23 mouse cellular contexts compared by ENCODE assay signal in the genomic region with DNA sequence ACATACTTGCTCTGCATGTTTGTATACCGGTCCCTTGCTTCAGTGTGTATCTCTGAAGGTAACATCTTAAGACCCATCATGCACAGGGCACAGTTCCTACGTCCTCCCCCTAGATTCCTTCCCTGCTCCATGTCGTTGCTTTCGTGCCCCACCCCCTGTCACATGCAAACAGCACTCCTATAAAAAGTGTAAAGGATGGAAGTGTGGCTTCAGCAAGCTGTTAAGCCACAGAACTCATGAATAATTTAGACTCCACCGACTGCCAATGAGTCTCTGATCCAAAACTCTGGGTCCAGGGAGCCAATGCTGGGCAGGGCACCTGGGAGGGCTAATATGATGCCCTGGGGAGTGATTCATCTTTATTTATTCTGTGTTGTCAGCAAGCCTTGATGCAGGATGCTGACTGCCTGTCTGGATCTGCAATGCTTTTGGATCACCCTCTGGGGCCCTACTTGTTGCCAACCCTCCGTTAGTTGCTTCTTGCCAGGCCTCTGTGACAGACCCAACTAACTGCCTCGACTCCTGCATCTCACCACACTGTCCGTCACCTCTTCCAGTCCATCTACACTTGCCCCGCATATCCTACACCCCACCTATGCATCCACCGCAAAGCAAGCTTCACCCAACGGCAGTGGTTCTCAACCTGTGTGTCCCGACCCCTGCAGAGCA. TPM values are rescaled to one million over a fixed set of nuclear protein-coding genes. Genes with fewer than 3 reads are reported as not detected.
DNase-seq lines count a peak whose midpoint lies in the region; ATAC-seq lines count a peak whose summit lies in the region.
"Had no signal": no experiment of that assay in that cellular context is flagged by ENCODE, and none has a peak within 500 bp of the region (broad histone marks: within the 10 kb centered on the region; RNA-seq: fewer than 3 reads in every experiment).

No protein-coding gene starts in this region.

- 66% methylated on average over 12 of the region's 12 CpGs for WGBS in forebrain, embryonic 16.5 days
- 88% methylated on average over 12 of the region's 12 CpGs for WGBS in forebrain, embryonic 12.5 days
- WGBS in midbrain, embryonic 16.5 days: 77% methylated on average over 12 of the region's 12 CpGs
- WGBS in midbrain, embryonic 13.5 days: 77% methylated on average over 12 of the region's 12 CpGs

- intact Hi-C loops in left cerebral cortex, postnatal 14 days (cut with DNase I): no loop called here

- no peak overlapping the region for H3K4me3 ChIP-seq in forebrain, embryonic 16.5 days (replicated peaks; ENCODE audit: low read length)
- H3K4me3 ChIP-seq in forebrain, embryonic 12.5 days (replicated peaks): no peak overlapping the region
- no peak overlapping the region for H3K4me3 ChIP-seq in midbrain, embryonic 16.5 days (ENCODE audit: low read depth, low read length)
- H3K4me3 ChIP-seq in midbrain, embryonic 13.5 days (replicated peaks): no peak overlapping the region
- H3K4me3 ChIP-seq: heart, embryonic 15.5 days; hindbrain, embryonic 10.5 days; midbrain, embryonic 12.5 days had no signal

- H3K9me3 ChIP-seq in forebrain, embryonic 16.5 days (ENCODE audit: control insufficient read depth, low read length): no peaks in the 10 kb centered on the region
- H3K9me3 ChIP-seq in forebrain, embryonic 12.5 days: no peaks in the 10 kb centered on the region
- no peaks in the 10 kb centered on the region for H3K9me3 ChIP-seq in midbrain, embryonic 16.5 days (replicated peaks; ENCODE audit: control insufficient read depth, low read length, poor library complexity, severe bottlenecking)
- H3K9me3 ChIP-seq in midbrain, embryonic 13.5 days: 0 out of 2 replicates have a peak, but pooled peaks cover 5% of the 10 kb centered on the region
- H3K9me3 ChIP-seq: heart, embryonic 15.5 days; hindbrain, embryonic 10.5 days; midbrain, embryonic 12.5 days had no signal

- DNase-seq in left cerebral cortex, postnatal 14 days (ENCODE audit: low spot score in 2 of 2): peak; percentile 49 to 72
- peak; percentile 45 for DNase-seq in right cerebral cortex, postnatal 4 days
- no peak for DNase-seq in MN1 (ENCODE audit: low spot score)
- DNase-seq: cerebellum, adult 9-10 months; embryo, embryonic 11 days; heart, adult 18-20 months; kidney, adult 9 months; lung, postnatal 10 days had no signal

- no peaks in the 10 kb centered on the region for H3K27me3 ChIP-seq in forebrain, embryonic 16.5 days (replicated peaks; ENCODE audit: control insufficient read depth, insufficient read depth, low read length)
- H3K27me3 ChIP-seq in forebrain, embryonic 12.5 days: no peaks in the 10 kb centered on the region
- no peaks in the 10 kb centered on the region for H3K27me3 ChIP-seq in midbrain, embryonic 16.5 days (ENCODE audit: control insufficient read depth, insufficient read depth, low read depth, low read length)
- H3K27me3 ChIP-seq in midbrain, embryonic 13.5 days: no peaks in the 10 kb centered on the region
- H3K27me3 ChIP-seq: heart, embryonic 15.5 days; midbrain, embryonic 12.5 days had no signal

- H3K36me3 ChIP-seq in forebrain, embryonic 16.5 days (ENCODE audit: control insufficient read depth, insufficient read depth): no peaks in the 10 kb centered on the region
- no peaks in the 10 kb centered on the region for H3K36me3 ChIP-seq in forebrain, embryonic 12.5 days (replicated peaks)
- H3K36me3 ChIP-seq in midbrain, embryonic 16.5 days (ENCODE audit: control insufficient read depth, insufficient read depth, low read length): no peaks in the 10 kb centered on the region
- H3K36me3 ChIP-seq in midbrain, embryonic 13.5 days: no peaks in the 10 kb centered on the region
- H3K36me3 ChIP-seq: heart, embryonic 15.5 days; hindbrain, embryonic 10.5 days; midbrain, embryonic 12.5 days had no signal

- peaks cover 10% of the 10 kb centered on the region for H3K4me1 ChIP-seq in forebrain, embryonic 16.5 days (replicated peaks; ENCODE audit: control insufficient read depth, insufficient read depth, low read length)
- H3K4me1 ChIP-seq in forebrain, embryonic 12.5 days: no peaks in the 10 kb centered on the region
- H3K4me1 ChIP-seq in midbrain, embryonic 16.5 days (ENCODE audit: control insufficient read depth, insufficient read depth, low read length): peaks cover 6% of the 10 kb centered on the region; the same call in 1 of the 2 replicates
- H3K4me1 ChIP-seq in midbrain, embryonic 13.5 days (replicated peaks): no peaks in the 10 kb centered on the region
- H3K4me1 ChIP-seq: heart, embryonic 15.5 days; midbrain, embryonic 12.5 days had no signal

- H3K9ac ChIP-seq in forebrain, embryonic 16.5 days (replicated peaks; ENCODE audit: low read depth, low read length): no peak overlapping the region
- no peak overlapping the region for H3K9ac ChIP-seq in forebrain, embryonic 12.5 days
- H3K9ac ChIP-seq in midbrain, embryonic 16.5 days (ENCODE audit: low read depth, low read length): no peak overlapping the region
- H3K9ac ChIP-seq in midbrain, embryonic 13.5 days (replicated peaks): no peak overlapping the region
- H3K9ac ChIP-seq: heart, embryonic 15.5 days; liver, embryonic 14.5 days; midbrain, embryonic 12.5 days had no signal

- 0 out of 2 replicates have a peak overlapping the region, but pooled peaks have one; percentile 20 for H3K27ac ChIP-seq in forebrain, embryonic 16.5 days (ENCODE audit: low read length)
- H3K27ac ChIP-seq in forebrain, embryonic 12.5 days: no peak overlapping the region
- H3K27ac ChIP-seq in midbrain, embryonic 16.5 days (ENCODE audit: low read length): no peak overlapping the region
- H3K27ac ChIP-seq in midbrain, embryonic 13.5 days: no peak overlapping the region
- H3K27ac ChIP-seq: heart, embryonic 15.5 days; hindbrain, embryonic 10.5 days; liver, embryonic 14.5 days; midbrain, embryonic 12.5 days had no signal

- ATAC-seq in forebrain, embryonic 16.5 days: peak; percentile 82
- no peak for ATAC-seq in forebrain, embryonic 12.5 days (ENCODE audit: low FRiP score)
- ATAC-seq in midbrain, embryonic 16.5 days: 0 out of 2 replicates have a peak, but pooled peaks have one; percentile 11
- ATAC-seq in midbrain, embryonic 13.5 days: no peak
- ATAC-seq in activated CD4-positive, CD25-positive, alpha-beta regulatory T cell, adult 4 months: no peak
- ATAC-seq: Patski had no signal

- H3K4me2 ChIP-seq in forebrain, embryonic 16.5 days (ENCODE audit: low read length): no peak overlapping the region
- H3K4me2 ChIP-seq in forebrain, embryonic 12.5 days: no peak overlapping the region
- no peak overlapping the region for H3K4me2 ChIP-seq in midbrain, embryonic 16.5 days (ENCODE audit: low read length)
- H3K4me2 ChIP-seq in midbrain, embryonic 13.5 days (replicated peaks): no peak overlapping the region
- H3K4me2 ChIP-seq: heart, embryonic 15.5 days; midbrain, embryonic 12.5 days had no signal

RNA-seq across cellular contexts. Expression of gene Gm8994, which starts 37.2 kb away (rescaled TPM):
- polyA plus RNA-seq in forebrain, embryonic 16.5 days (2015; fragmentation: Nextera tagmentation; extraction: Ambion mirVana): not detected in 2 replicates
- not detected in 2 replicates for polyA plus RNA-seq in forebrain, embryonic 12.5 days (2016; fragmentation: Nextera tagmentation; extraction: Ambion mirVana)
- polyA plus RNA-seq in midbrain, embryonic 16.5 days (2015; fragmentation: Nextera tagmentation; extraction: Ambion mirVana): not detected in 2 replicates
- not detected in 2 replicates for polyA plus RNA-seq in midbrain, embryonic 13.5 days (2015; fragmentation: Nextera tagmentation; extraction: Ambion mirVana)
- not detected for total RNA-seq in left cerebral cortex, postnatal 14 days (2021)
- polyA plus RNA-seq in activated CD4-positive, CD25-positive, alpha-beta regulatory T cell, adult 4 months (2017; shearing (Covaris generic)): not detected
- total RNA-seq: gastrocnemius, adult 8-10 months; heart, adult 18-20 months had no signal
- polyA plus RNA-seq: heart, embryonic 15.5 days; hindbrain, embryonic 10.5 days; large intestine, adult 2 months; limb, embryonic 11.5 days; midbrain, embryonic 12.5 days; neural tube, embryonic 11.5 days had no signal

RNA-seq across cellular contexts. Expression of gene E330021D16Rik, which starts 50.8 kb away (rescaled TPM):
- polyA plus RNA-seq in forebrain, embryonic 16.5 days (2015; fragmentation: Nextera tagmentation; extraction: Ambion mirVana): not detected in 2 replicates
- polyA plus RNA-seq in forebrain, embryonic 12.5 days (2016; fragmentation: Nextera tagmentation; extraction: Ambion mirVana): not detected in 2 replicates
- not detected in 2 replicates for polyA plus RNA-seq in midbrain, embryonic 16.5 days (2015; fragmentation: Nextera tagmentation; extraction: Ambion mirVana)
- polyA plus RNA-seq in midbrain, embryonic 13.5 days (2015; fragmentation: Nextera tagmentation; extraction: Ambion mirVana): not detected in 2 replicates
- total RNA-seq in left cerebral cortex, postnatal 14 days (2021): not detected
- polyA plus RNA-seq in activated CD4-positive, CD25-positive, alpha-beta regulatory T cell, adult 4 months (2017; shearing (Covaris generic)): 1 to 10 TPM in 1 of 2 experiments, under 1 TPM in 1; 0.82 to 1.1 TPM
- total RNA-seq: gastrocnemius, adult 8-10 months; heart, adult 18-20 months had no signal
- polyA plus RNA-seq: heart, embryonic 15.5 days; hindbrain, embryonic 10.5 days; large intestine, adult 2 months; limb, embryonic 11.5 days; midbrain, embryonic 12.5 days; neural tube, embryonic 11.5 days; Patski; urinary bladder, adult 2 months had no signal

Comparison
In these comparisons a context has a peak if more than half of its experiments do, and no peak if none do; other contexts are left out.
1. ATAC-seq: peak in forebrain, embryonic 16.5 days (single experiment) and midbrain, embryonic 16.5 days (single experiment); none in forebrain, embryonic 12.5 days (single experiment), midbrain, embryonic 13.5 days (single experiment) and activated CD4-positive, CD25-positive, alpha-beta regulatory T cell, adult 4 months (single experiment).